Mouse (Mus musculus) cerebellum, postnatal 10 days (tissue): ENCODE results near the gene Sox8.

Source experiments
- DNase-seq, 2 experiments: peaks; one replicate each; pipeline ENCODE4 v3.0.0; 2021; ENCODE audit warnings: mixed read lengths in 2 of 2

Sox8 gene

GRCm38 (mm10) chr17:25570648-25571452 lies at the start of gene Sox8:
Gene Sox8, minus strand, starts transcription at chr17:25570686.
- DNase-seq: peak; percentile 83 to 89

GRCm38 (mm10) chr17:25618508-25619056 lies 48.1 kb upstream of the Sox8 start:
- peak; percentile 82 to 89 for DNase-seq

- DNase-seq: no peak
These were observed 44.4 kb upstream of the Sox8 start for GRCm38 (mm10) chr17:25614723-25615510.

- DNase-seq: no peak
These were observed 42.8 kb upstream of the Sox8 start for GRCm38 (mm10) chr17:25613323-25613722.

- DNase-seq: peak; percentile 51 to 63
These were observed 42.1 kb upstream of the Sox8 start for GRCm38 (mm10) chr17:25612537-25612936.

GRCm38 (mm10) chr17:25610151-25610550 lies 39.7 kb upstream of the Sox8 start:
- peak; percentile 90 to 91 for DNase-seq

GRCm38 (mm10) chr17:25609506-25609828 lies 39.0 kb upstream of the Sox8 start:
- DNase-seq: peak; percentile 47 to 53

GRCm38 (mm10) chr17:25608821-25609505 lies 38.5 kb upstream of the Sox8 start:
- peak in 1 of 2 experiments; percentile 20 for DNase-seq

- DNase-seq: peak in 1 of 2 experiments; percentile 24
These were observed 37.8 kb upstream of the Sox8 start for GRCm38 (mm10) chr17:25608137-25608785.

- DNase-seq: no peak
These were observed 33.7 kb upstream of the Sox8 start for GRCm38 (mm10) chr17:25604234-25604633.

- no peak for DNase-seq
These were observed 31.9 kb upstream of the Sox8 start for GRCm38 (mm10) chr17:25602366-25602765.

GRCm38 (mm10) chr17:25597537-25597936 lies 27.1 kb upstream of the Sox8 start:
- peak; percentile 57 to 60 for DNase-seq

- peak; percentile 45 to 47 for DNase-seq
These were observed 25.0 kb upstream of the Sox8 start for GRCm38 (mm10) chr17:25595495-25595894.

- peak; percentile 38 to 52 for DNase-seq
These were observed 23.1 kb upstream of the Sox8 start for GRCm38 (mm10) chr17:25593411-25594261.

GRCm38 (mm10) chr17:25592336-25592735 lies 21.9 kb upstream of the Sox8 start:
- DNase-seq: peak in 1 of 2 experiments; percentile 39

- no peak for DNase-seq
These were observed 20.5 kb upstream of the Sox8 start for GRCm38 (mm10) chr17:25590985-25591384.

GRCm38 (mm10) chr17:25590068-25590467 lies 19.6 kb upstream of the Sox8 start:
- no peak for DNase-seq

- no peak for DNase-seq
These were observed 14.2 kb upstream of the Sox8 start for GRCm38 (mm10) chr17:25584646-25585045.

- no peak for DNase-seq
These were observed 13.4 kb upstream of the Sox8 start for GRCm38 (mm10) chr17:25583858-25584257.

- DNase-seq: no peak
These were observed 12.6 kb upstream of the Sox8 start for GRCm38 (mm10) chr17:25583099-25583498.

GRCm38 (mm10) chr17:25582076-25582475 lies 11.6 kb upstream of the Sox8 start:
- DNase-seq: no peak
